Mouse (Mus musculus): ENCODE results near the gene Grap.
A peak's percentile ranks its signal among the peaks of the same experiment; 100 is the strongest.

Gene Grap

GRCm38 (mm10) chr11:61683907-61684731 is 31.1 kb downstream of the Grap start, which contains the start of gene Fam83g:
Gene Fam83g, plus strand, starts transcription at chr11:61684091.
- peak; percentile 88 for DNase-seq (ENCODE audit: extremely low spot score)

DNA sequence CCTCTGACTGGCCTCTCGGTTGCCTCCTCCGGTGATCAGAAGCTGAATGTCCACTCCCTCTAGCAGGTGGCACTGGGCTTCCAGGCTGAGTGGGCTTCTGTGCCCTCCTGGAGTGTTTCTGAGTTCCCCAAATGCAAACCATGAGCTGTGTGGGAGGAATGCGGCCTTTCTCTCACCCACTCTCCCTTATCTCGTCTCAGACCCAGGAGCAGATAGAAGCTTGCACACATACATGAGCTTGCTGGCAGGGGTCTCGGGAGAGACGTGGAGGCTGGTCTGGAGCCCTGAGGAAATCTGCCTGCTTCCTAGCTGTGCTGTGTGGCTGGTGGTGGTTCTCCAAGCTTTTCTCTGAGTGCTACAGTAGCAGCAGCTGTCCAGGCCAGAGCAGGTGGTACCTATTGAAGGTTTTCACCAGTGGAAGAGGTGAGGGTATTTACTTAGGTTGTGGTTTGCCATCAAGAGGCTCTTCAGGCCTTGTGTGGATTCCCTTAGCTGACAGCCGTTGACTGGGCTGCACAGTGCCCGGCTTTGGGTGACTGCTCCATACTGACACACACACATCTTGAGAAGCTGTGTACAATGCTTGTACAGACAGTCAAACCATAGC is 32.2 kb downstream of the Grap start:
- no peak for DNase-seq (ENCODE audit: extremely low spot score)

DNA sequence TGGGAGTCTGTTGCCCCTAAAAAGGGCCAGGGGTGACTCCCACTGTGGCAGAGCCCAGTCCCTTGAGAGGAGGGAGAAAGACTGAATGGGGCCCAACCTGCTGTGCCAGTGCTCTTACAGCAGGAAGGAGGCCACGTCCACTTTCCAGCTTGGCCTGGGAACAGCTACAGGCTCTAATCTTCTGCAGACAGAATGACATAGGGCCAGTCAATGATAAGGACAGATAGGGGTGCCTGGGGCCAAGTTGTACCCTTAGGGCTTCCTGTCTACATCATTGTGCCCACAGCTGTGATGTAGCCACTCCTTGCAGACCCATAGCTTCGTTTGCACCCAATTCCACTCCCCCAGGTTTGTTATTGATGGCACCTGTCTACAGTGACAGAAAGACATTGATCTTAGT is 33.1 kb downstream of the Grap start:
- DNase-seq (ENCODE audit: extremely low spot score) = no peak

- no peak for DNase-seq (ENCODE audit: extremely low spot score)
Observed at GRCm38 (mm10) chr11:61686906-61687453, 33.9 kb downstream of the Grap start.

GRCm38 (mm10) chr11:61687595-61687994 is 34.5 kb downstream of the Grap start:
- no peak for DNase-seq (ENCODE audit: extremely low spot score)

- DNase-seq (ENCODE audit: extremely low spot score) = no peak
Observed at GRCm38 (mm10) chr11:61692996-61693395, 39.9 kb downstream of the Grap start.

GRCm38 (mm10) chr11:61698852-61699251 is 45.8 kb downstream of the Grap start:
- DNase-seq (ENCODE audit: extremely low spot score) = no peak

DNA sequence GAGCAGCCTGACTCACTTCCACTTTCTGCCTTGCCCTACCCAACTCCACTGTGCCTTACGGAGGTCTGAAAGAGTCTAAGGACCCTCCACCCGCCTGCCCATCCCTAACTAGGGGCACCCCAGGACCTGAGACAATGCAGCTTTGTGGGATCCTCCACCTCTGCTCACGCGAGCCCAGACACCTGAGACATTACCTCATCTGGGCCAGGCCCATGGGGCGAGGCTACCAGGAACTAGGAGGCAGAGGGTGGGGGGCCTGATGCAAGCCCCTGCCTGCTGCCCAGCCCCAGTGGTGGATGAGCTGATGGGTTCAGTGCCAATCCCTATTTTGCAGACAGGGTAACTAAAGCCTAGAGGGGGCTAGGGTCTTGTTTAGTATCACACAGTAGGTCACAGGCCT is 46.4 kb downstream of the Grap start:
- no peak for DNase-seq (ENCODE audit: extremely low spot score)

DNA sequence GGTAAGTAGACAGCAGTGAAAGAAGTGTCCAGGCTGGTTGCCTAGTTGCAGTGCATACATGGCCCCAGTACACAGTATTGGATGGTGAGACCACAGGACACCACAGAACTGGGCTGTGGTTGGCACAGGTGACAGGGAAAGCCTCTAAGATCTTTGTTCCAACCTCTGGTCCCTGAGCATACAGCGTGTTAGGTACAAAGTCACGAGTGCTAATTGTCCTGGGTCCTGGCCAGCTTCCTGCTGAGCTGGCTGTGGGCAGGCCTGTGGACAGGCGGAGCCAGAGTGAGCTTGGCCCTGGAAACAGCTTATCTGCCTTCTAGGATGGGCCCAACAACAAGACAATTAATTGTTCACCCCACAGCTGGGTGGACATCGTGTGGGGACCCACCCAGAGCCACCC is 46.9 kb downstream of the Grap start:
- DNase-seq (ENCODE audit: extremely low spot score) = no peak

DNA sequence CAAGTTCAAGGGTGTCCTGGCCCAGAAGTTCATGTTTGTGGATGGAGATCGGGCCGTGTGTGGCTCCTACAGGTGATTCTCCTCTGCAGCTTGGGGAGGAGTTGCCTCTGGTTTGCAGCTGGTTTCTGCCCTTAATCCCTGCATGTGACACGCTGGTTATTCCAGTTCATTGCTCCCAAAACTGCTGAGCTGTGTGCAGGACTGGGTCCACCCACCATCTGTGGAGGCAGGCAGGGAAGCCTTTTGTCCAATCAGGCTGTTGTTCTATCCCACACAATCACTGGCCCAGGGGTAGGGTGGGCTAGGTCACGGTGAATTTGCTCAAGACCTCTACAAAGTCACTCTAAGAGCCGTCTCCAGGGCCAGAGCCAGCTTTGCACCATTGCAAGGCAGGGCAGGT is 48.6 kb downstream of the Grap start:
- DNase-seq (ENCODE audit: extremely low spot score) = peak; percentile 14

GRCm38 (mm10) chr11:61702494-61702893 is 49.4 kb downstream of the Grap start:
- DNase-seq (ENCODE audit: extremely low spot score) = no peak

DNA sequence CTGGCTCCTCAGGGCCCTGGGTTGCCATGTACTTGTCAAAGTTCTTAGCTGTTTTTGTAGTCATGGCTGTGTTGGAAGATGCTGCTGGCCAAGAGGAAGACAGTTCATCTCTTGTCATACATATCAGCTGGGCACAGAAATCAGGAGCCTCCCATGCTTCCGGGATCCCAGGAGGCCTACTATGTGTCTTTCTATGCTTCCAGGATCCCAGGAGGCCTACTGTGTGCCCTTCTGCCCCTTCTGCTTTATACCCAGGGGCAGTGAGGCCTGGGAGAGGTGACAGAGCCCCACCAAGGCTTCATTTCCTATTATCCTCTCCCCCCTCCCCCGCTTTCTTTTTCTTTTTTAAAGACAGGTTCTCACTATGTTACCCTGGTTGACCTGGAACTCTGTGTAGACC is 52.5 kb downstream of the Grap start:
- no peak for DNase-seq (ENCODE audit: extremely low spot score)

DNA sequence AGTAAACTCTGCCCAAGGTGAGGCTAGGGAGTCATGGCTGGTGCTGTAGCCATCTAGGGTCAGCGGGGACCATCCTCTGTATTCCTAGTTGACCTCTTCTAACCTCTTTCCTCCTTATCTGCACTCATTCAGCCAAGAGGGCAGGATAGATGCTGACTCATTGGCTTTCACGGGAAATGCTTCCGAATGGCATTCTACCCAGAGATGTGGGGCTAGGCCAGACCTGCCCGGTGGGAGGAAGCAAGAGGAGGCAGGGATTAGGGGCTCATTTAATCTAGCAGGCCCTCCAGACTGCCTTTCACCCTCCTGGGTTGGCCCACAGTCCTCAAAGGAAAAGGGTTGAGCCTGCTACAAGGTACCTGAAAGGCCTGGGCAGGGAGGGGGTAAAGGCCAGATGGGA is 53.2 kb downstream of the Grap start:
- no peak for DNase-seq (ENCODE audit: extremely low spot score)

DNA sequence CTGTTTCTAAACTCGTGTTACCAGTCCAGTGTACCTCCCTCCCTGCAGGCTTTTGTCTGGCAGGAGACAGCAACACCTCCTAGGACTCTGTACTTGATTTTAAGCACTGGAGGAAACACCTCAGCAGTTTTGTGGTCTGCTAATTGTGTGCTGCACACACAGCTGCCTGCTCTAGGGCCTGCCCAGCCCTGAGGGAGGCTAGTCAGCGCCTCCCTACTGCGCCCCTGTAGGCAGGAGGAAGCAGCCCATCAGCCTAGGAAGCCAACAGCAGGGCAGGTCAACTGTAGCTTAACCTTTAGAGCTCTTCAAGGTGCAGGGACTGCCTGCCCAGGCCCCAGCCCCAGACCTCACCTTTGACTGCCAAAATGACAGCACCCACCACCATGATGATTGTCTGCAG is 55.9 kb downstream of the Grap start:
- DNase-seq (ENCODE audit: extremely low spot score) = no peak

DNA sequence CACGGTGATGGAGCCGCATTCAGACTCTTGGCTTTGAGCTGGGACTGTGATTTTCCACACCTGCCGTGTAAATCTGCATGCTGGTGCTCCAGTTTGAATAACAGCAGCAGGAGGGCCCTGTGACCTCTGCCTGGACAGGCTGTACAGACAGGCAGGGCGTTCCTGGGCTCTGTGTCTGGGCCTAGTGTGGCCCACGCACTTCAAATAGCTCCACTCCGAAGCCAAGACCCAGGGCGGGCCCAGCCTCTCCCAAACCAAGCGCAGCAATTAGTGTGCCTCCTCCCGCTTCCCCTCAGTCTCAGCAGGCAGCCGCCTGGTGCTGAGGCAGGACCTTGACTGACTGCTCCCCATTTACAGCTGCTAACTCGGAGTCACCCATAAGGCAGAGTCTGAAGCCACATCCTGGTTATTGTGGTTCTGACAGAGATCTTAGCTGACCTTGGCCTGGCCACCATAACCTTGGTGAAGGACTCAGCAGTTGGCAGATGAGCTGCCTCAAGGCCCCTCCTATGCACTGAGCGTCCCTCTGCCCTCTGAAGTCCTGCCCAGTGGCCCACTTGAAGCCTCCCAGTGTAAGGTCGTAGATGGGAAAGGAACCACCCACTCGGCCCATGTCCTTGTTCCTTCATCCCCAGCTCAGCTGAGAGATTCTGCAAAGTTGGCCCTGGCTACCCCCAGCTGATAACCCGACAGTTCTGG is 60.2 kb downstream of the Grap start:
- DNase-seq (ENCODE audit: extremely low spot score) = no peak

- DNase-seq (ENCODE audit: extremely low spot score) = peak; percentile 80
Observed at GRCm38 (mm10) chr11:61714346-61715117, 61.5 kb downstream of the Grap start.

- DNase-seq (ENCODE audit: extremely low spot score) = no peak
Observed at GRCm38 (mm10) chr11:61715130-61715529, 62.1 kb downstream of the Grap start.

DNA sequence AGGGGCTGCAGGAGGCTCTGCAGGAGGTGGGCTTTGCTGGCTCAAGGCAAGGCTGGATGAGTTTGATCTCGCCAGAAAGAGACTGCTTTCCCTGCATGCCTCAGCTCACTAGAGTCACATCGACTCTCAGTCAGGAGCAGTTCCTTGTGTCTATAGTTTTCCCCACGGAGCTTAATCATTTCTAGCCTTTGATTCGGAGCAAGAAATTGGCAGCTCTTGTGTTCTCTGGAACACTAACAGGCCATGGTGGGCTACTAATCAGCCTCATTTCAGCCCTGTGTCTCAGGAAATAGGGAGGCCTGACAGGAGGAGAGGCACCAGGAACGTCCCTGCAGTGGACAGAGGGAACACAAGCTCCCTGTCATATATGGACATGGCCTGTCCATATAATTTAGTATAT is 64.9 kb downstream of the Grap start:
- no peak for DNase-seq (ENCODE audit: extremely low spot score)

- no peak for DNase-seq (ENCODE audit: extremely low spot score)
Observed at GRCm38 (mm10) chr11:61719387-61719786, 66.3 kb downstream of the Grap start.

DNA sequence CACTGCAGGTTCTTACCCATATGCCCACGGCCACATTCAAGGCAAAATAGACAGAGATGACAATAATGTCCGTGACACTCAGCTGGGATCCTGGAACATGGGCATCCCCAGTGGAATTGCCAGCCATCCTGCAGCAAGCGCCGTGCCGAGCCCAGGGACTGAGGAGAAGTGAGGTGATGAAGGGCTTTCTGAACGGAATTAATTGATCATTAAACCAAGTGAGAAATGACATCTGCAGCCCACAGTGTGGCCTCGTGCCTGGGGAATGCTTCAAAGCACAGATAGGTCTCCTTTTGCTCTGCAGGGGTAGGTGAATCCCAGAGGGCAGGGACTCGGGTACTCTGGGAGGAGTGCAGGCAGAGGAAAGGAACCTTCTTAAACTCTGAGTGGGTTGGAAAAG is 66.8 kb downstream of the Grap start:
- DNase-seq (ENCODE audit: extremely low spot score) = no peak

DNA sequence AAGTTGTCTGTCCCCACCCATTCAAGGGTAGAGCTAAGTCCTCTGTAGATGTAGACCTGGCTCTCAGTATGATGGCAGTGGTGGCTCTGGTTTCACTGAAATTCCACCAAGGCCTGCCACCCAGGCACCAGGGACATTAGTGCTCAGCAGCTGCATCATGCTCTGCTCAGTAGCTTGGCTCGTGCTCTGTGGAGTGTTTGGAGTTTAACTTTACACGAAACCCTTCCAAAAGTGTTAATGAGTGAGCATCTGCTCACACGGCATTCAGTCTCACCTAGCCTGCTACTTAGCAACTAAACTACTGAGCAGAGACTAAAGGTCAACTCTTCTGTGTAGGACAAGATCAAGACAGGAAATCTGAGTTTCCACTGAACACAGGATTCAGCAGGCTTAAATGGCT is 67.6 kb downstream of the Grap start, which contains the start of gene Slc5a10:
TSS of gene Slc5a10 (minus strand) at position 191 of the 400 bp plus-strand sequence.
- DNase-seq (ENCODE audit: extremely low spot score) = no peak

- DNase-seq (ENCODE audit: extremely low spot score) = no peak
Observed at GRCm38 (mm10) chr11:61722077-61722476, 69.0 kb downstream of the Grap start.

Data from embryo, embryonic 9.5 days (tissue).